In the genomic region with DNA sequence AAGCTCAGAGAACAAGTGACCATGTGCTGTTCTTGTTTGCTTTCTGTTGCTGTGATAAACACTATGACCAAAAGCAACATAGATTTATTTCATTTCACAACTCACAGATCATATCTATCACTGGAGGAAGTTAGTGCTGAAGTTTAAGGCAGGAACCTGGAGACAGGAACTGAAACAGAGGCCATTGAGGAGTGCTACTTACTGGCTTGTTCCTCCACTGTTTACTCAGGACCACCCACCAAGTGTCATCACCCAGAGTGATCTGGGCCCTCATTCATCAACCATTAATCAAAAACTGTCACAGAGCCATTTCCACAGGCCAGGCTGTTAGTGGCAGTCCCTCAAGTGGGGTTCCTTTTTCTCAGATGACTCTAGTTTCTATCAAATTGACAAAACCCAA, we compare ENCODE assay signal across 22 mouse cellular contexts. TPM values are rescaled to one million over a fixed set of nuclear protein-coding genes. Genes with fewer than 3 reads are reported as not detected.
A peak's percentile ranks its signal among the peaks of the same experiment; 100 is the strongest.
DNase-seq lines count a peak whose midpoint lies in the region; ATAC-seq and TF ChIP-seq lines count a peak whose summit lies in the region.
"Had no signal": no experiment of that assay in that cellular context is flagged by ENCODE, and none has a peak within 500 bp of the region (broad histone marks: within the 10 kb centered on the region; RNA-seq: fewer than 3 reads in every experiment).

No protein-coding gene starts in this region.

- no peak overlapping the region for H3K9ac ChIP-seq in stomach, postnatal 0 days (ENCODE audit: low read length)
- H3K9ac ChIP-seq in forebrain, embryonic 12.5 days: no peak overlapping the region
- H3K9ac ChIP-seq: embryonic facial prominence, embryonic 15.5 days; forebrain, embryonic 15.5 days; heart, embryonic 12.5 days; hindbrain, embryonic 15.5 days had no signal

- H3K4me3 ChIP-seq in stomach, postnatal 0 days (ENCODE audit: low read depth, low read length): no peak overlapping the region
- no peak overlapping the region for H3K4me3 ChIP-seq in forebrain, embryonic 12.5 days (replicated peaks)
- H3K4me3 ChIP-seq: embryonic facial prominence, embryonic 15.5 days; erythroblast, embryonic 14.5 days; forebrain, embryonic 10.5 days; forebrain, embryonic 15.5 days; heart, embryonic 12.5 days; hindbrain, embryonic 15.5 days had no signal

- TF ChIP-seq CTCF in stomach, postnatal 0 days (IDR thresholded peaks at IDR 0.05; ENCODE audit: low read depth): no peak

- TF ChIP-seq EP300 in stomach, postnatal 0 days (optimal IDR thresholded peaks at IDR 0.05): no peak

- DNase-seq in A20 (ENCODE audit: low read depth, low spot score) (peak; percentile 33), R1 (ENCODE audit: low read depth, low spot score) (peak; percentile 34)
- DNase-seq in stomach, postnatal 0 days (ENCODE audit: low spot score): no peak
- DNase-seq in heart, postnatal 36 days: no peak
- DNase-seq: adrenal gland, adult 8-10 months; adrenal gland, postnatal 36 days; cerebellum, adult 11 months; cerebellum, adult 9-10 months; cerebellum, postnatal 36 days; gastrocnemius, postnatal 36 days had no signal

- peak; percentile 68 for ATAC-seq in granulocyte monocyte progenitor cell, adult 5-6 weeks (replicated peaks; ENCODE audit: poor library complexity, severe bottlenecking)
- ATAC-seq in monocyte, adult 5-6 weeks (replicated peaks; ENCODE audit: insufficient number of reproducible peaks, low FRiP score, low TSS enrichment, poor library complexity, severe bottlenecking): peak; percentile 63; the same call in 1 of the 2 replicates
- ATAC-seq in stomach, postnatal 0 days (ENCODE audit: low FRiP score, low TSS enrichment): no peak
- no peak for ATAC-seq in forebrain, embryonic 12.5 days (ENCODE audit: low FRiP score)
- ATAC-seq: forebrain, embryonic 15.5 days; intestine, embryonic 16.5 days had no signal

- no peaks in the 10 kb centered on the region for H3K4me1 ChIP-seq in stomach, postnatal 0 days (replicated peaks; ENCODE audit: control insufficient read depth, insufficient read depth)
- no peaks in the 10 kb centered on the region for H3K4me1 ChIP-seq in forebrain, embryonic 12.5 days
- H3K4me1 ChIP-seq: embryonic facial prominence, embryonic 15.5 days; forebrain, embryonic 10.5 days; forebrain, embryonic 15.5 days; heart, embryonic 12.5 days; hindbrain, embryonic 15.5 days had no signal

- H3K4me2 ChIP-seq in stomach, postnatal 0 days (replicated peaks; ENCODE audit: low read depth): no peak overlapping the region
- no peak overlapping the region for H3K4me2 ChIP-seq in forebrain, embryonic 12.5 days
- H3K4me2 ChIP-seq: embryonic facial prominence, embryonic 15.5 days; forebrain, embryonic 15.5 days; heart, embryonic 12.5 days; hindbrain, embryonic 15.5 days had no signal

- H3K27me3 ChIP-seq in stomach, postnatal 0 days (ENCODE audit: control insufficient read depth, insufficient read depth, low read length): no peaks in the 10 kb centered on the region
- no peaks in the 10 kb centered on the region for H3K27me3 ChIP-seq in forebrain, embryonic 12.5 days
- H3K27me3 ChIP-seq: CH12.LX; embryonic facial prominence, embryonic 15.5 days; forebrain, embryonic 15.5 days; heart, embryonic 12.5 days; hindbrain, embryonic 15.5 days had no signal

- H3K9me3 ChIP-seq in stomach, postnatal 0 days (ENCODE audit: control insufficient read depth, low read length): no peaks in the 10 kb centered on the region
- H3K9me3 ChIP-seq in forebrain, embryonic 12.5 days: no peaks in the 10 kb centered on the region
- H3K9me3 ChIP-seq: embryonic facial prominence, embryonic 15.5 days; forebrain, embryonic 10.5 days; forebrain, embryonic 15.5 days; G1E; heart, embryonic 12.5 days; hindbrain, embryonic 15.5 days had no signal

- H3K36me3 ChIP-seq in stomach, postnatal 0 days (ENCODE audit: control insufficient read depth, insufficient read depth, low read length): no peaks in the 10 kb centered on the region
- no peaks in the 10 kb centered on the region for H3K36me3 ChIP-seq in forebrain, embryonic 12.5 days (replicated peaks)
- H3K36me3 ChIP-seq: embryonic facial prominence, embryonic 15.5 days; forebrain, embryonic 10.5 days; forebrain, embryonic 15.5 days; G1E; heart, embryonic 12.5 days; hindbrain, embryonic 15.5 days had no signal

- no peak overlapping the region for H3K27ac ChIP-seq in stomach, postnatal 0 days (replicated peaks)
- H3K27ac ChIP-seq in forebrain, embryonic 12.5 days: no peak overlapping the region
- H3K27ac ChIP-seq: embryonic facial prominence, embryonic 15.5 days; forebrain, embryonic 10.5 days; forebrain, embryonic 15.5 days; hindbrain, embryonic 15.5 days had no signal

- intact Hi-C loops in heart, postnatal 36 days (cut with DNase I): no loop called here

RNA-seq across cellular contexts. Expression of gene Cybb, which starts 13.1 kb away (rescaled TPM):
- 42.2 and 43.0 TPM in 2 replicates for total RNA-seq in granulocyte monocyte progenitor cell, adult 5-6 weeks (2014; fragmentation: Nextera tagmentation)
- 67.4 and 76.6 TPM in 2 replicates for total RNA-seq in granulocyte monocyte progenitor cell, adult 5-6 weeks (2017)
- total RNA-seq in monocyte, adult 5-6 weeks (2017): 809 to 1,358 TPM (median 1,349 TPM) in 3 replicates
- polyA plus RNA-seq in stomach, postnatal 0 days (2015; fragmentation: Nextera tagmentation; extraction: Ambion mirVana): 1.8 TPM in 2 replicates
- 10 to 100 TPM; 11.1 to 11.2 TPM for total RNA-seq in heart, postnatal 36 days (2021)
- 0.42 and 1.1 TPM in 2 replicates for polyA plus RNA-seq in forebrain, embryonic 12.5 days (2016; fragmentation: Nextera tagmentation; extraction: Ambion mirVana)
- polyA plus RNA-seq: erythroblast, embryonic 14.5 days had no signal

Comparison
In these comparisons a context has a peak if more than half of its experiments do, and no peak if none do; other contexts are left out.
1. DNase-seq: peak in A20 (single experiment) and R1 (single experiment); none in stomach, postnatal 0 days (single experiment) and heart, postnatal 36 days (0 of 2).
2. ATAC-seq: peak in granulocyte monocyte progenitor cell, adult 5-6 weeks (single experiment) and monocyte, adult 5-6 weeks (single experiment); none in stomach, postnatal 0 days (single experiment) and forebrain, embryonic 12.5 days (single experiment).
3. RNA of gene Cybb, which starts 13.1 kb away (total RNA-seq): 809 to 1,358 TPM in monocyte, adult 5-6 weeks; 42.2 to 76.6 TPM in granulocyte monocyte progenitor cell, adult 5-6 weeks and 11.1 to 11.2 TPM in heart, postnatal 36 days; every median in the first group is over 10 times any median in the second.